Mouse (Mus musculus): ENCODE data around the gene Ank. TPM values are rescaled to one million over a fixed set of nuclear protein-coding genes. Genes with fewer than 3 reads are reported as not detected.
A peak's percentile ranks its signal among the peaks of the same experiment; 100 is the strongest.

Gene Ank
- polyA plus RNA-seq, 1 experiment from 2014 or later, result 5.9 TPM

GRCm38 (mm10) chr15:27593717-27594116 is 127.2 kb downstream of the Ank start:
- H3K9me3 ChIP-seq (ENCODE audit: control insufficient read depth, low read length), result no peaks in the 10 kb centered on the region
- H3K4me2 ChIP-seq (ENCODE audit: low read depth, low read length), result no peak overlapping the region
- WGBS, result 86% methylated on average over 13 of the region's 13 CpGs
- no peak overlapping the region for H3K9ac ChIP-seq (ENCODE audit: low read depth, low read length)
- H3K4me1 ChIP-seq (ENCODE audit: control insufficient read depth, insufficient read depth, low read length), result peaks cover 3% of the 10 kb centered on the region; the same call in 1 of the 2 replicates
- H3K27me3 ChIP-seq (replicated peaks; ENCODE audit: control insufficient read depth, insufficient read depth, low read length), result no peaks in the 10 kb centered on the region
- H3K27ac ChIP-seq (ENCODE audit: low read length), result no peak overlapping the region
- H3K36me3 ChIP-seq (ENCODE audit: control insufficient read depth, insufficient read depth, low read length), result peaks cover 12% of the 10 kb centered on the region
- ATAC-seq, result no peak
- no peak overlapping the region for H3K4me3 ChIP-seq (ENCODE audit: low read length)

GRCm38 (mm10) chr15:27594973-27595372 is 128.5 kb downstream of the Ank start:
- no peaks in the 10 kb centered on the region for H3K27me3 ChIP-seq (replicated peaks; ENCODE audit: control insufficient read depth, insufficient read depth, low read length)
- H3K9me3 ChIP-seq (ENCODE audit: control insufficient read depth, low read length), result no peaks in the 10 kb centered on the region
- H3K4me1 ChIP-seq (ENCODE audit: control insufficient read depth, insufficient read depth, low read length), result peaks cover 3% of the 10 kb centered on the region; the same call in 1 of the 2 replicates
- no peak overlapping the region for H3K27ac ChIP-seq (ENCODE audit: low read length)
- no peak overlapping the region for H3K4me3 ChIP-seq (ENCODE audit: low read length)
- no peak overlapping the region for H3K9ac ChIP-seq (ENCODE audit: low read depth, low read length)
- H3K4me2 ChIP-seq (ENCODE audit: low read depth, low read length), result no peak overlapping the region
- H3K36me3 ChIP-seq (ENCODE audit: control insufficient read depth, insufficient read depth, low read length), result peaks cover 12% of the 10 kb centered on the region
- peak; percentile 17; the same call in 1 of the 2 replicates for ATAC-seq
- 50% methylated on average over 4 of the region's 4 CpGs for WGBS

GRCm38 (mm10) chr15:27595560-27595959 is 129.1 kb downstream of the Ank start:
- Histone ChIP-seq H3K4me3 (ENCODE audit: low read length) (no peak overlapping the region), H3K4me2 (ENCODE audit: low read depth, low read length) (no peak overlapping the region), H3K27ac (ENCODE audit: low read length) (no peak overlapping the region), H3K36me3 (ENCODE audit: control insufficient read depth, insufficient read depth, low read length) (peaks cover 12% of the 10 kb centered on the region), H3K9ac (ENCODE audit: low read depth, low read length) (no peak overlapping the region), H3K4me1 (ENCODE audit: control insufficient read depth, insufficient read depth, low read length) (peaks cover 3% of the 10 kb centered on the region; the same call in 1 of the 2 replicates), H3K9me3 (ENCODE audit: control insufficient read depth, low read length) (no peaks in the 10 kb centered on the region), H3K27me3 (replicated peaks; ENCODE audit: control insufficient read depth, insufficient read depth, low read length) (no peaks in the 10 kb centered on the region)
- 0 out of 2 replicates have a peak, but pooled peaks have one; percentile 34 for ATAC-seq
- WGBS, result 45% methylated on average over 8 of the region's 8 CpGs

- peaks cover 5% of the 10 kb centered on the region for H3K36me3 ChIP-seq (ENCODE audit: control insufficient read depth, insufficient read depth, low read length)
- no peaks in the 10 kb centered on the region for H3K9me3 ChIP-seq (ENCODE audit: control insufficient read depth, low read length)
- WGBS, result 72% methylated on average over 3 of the region's 3 CpGs
- H3K4me3 ChIP-seq (ENCODE audit: low read length), result no peak overlapping the region
- peaks cover 3% of the 10 kb centered on the region; the same call in 1 of the 2 replicates for H3K4me1 ChIP-seq (ENCODE audit: control insufficient read depth, insufficient read depth, low read length)
- no peak overlapping the region for H3K4me2 ChIP-seq (ENCODE audit: low read depth, low read length)
- H3K9ac ChIP-seq (ENCODE audit: low read depth, low read length), result no peak overlapping the region
- no peak for ATAC-seq
- H3K27ac ChIP-seq (ENCODE audit: low read length), result no peak overlapping the region
- H3K27me3 ChIP-seq (replicated peaks; ENCODE audit: control insufficient read depth, insufficient read depth, low read length), result no peaks in the 10 kb centered on the region
Observed at GRCm38 (mm10) chr15:27596463-27597140, 130.1 kb downstream of the Ank start.

GRCm38 (mm10) chr15:27597516-27597915 is 131.0 kb downstream of the Ank start:
- Histone ChIP-seq H3K9ac (ENCODE audit: low read depth, low read length) (no peak overlapping the region), H3K27ac (ENCODE audit: low read length) (no peak overlapping the region), H3K36me3 (ENCODE audit: control insufficient read depth, insufficient read depth, low read length) (peaks cover 5% of the 10 kb centered on the region), H3K9me3 (ENCODE audit: control insufficient read depth, low read length) (no peaks in the 10 kb centered on the region), H3K27me3 (replicated peaks; ENCODE audit: control insufficient read depth, insufficient read depth, low read length) (no peaks in the 10 kb centered on the region), H3K4me1 (ENCODE audit: control insufficient read depth, insufficient read depth, low read length) (peaks cover 3% of the 10 kb centered on the region; the same call in 1 of the 2 replicates), H3K4me3 (ENCODE audit: low read length) (no peak overlapping the region), H3K4me2 (ENCODE audit: low read depth, low read length) (no peak overlapping the region)
- WGBS, result 85% methylated on average over 4 of the region's 4 CpGs
- no peak for ATAC-seq

- Histone ChIP-seq H3K27me3 (replicated peaks; ENCODE audit: control insufficient read depth, insufficient read depth, low read length) (no peaks in the 10 kb centered on the region), H3K27ac (ENCODE audit: low read length) (no peak overlapping the region), H3K36me3 (ENCODE audit: control insufficient read depth, insufficient read depth, low read length) (peaks cover 2% of the 10 kb centered on the region; the same call in 1 of the 2 replicates), H3K4me3 (ENCODE audit: low read length) (no peak overlapping the region), H3K9ac (ENCODE audit: low read depth, low read length) (no peak overlapping the region), H3K4me1 (ENCODE audit: control insufficient read depth, insufficient read depth, low read length) (peaks cover 3% of the 10 kb centered on the region; the same call in 1 of the 2 replicates), H3K4me2 (ENCODE audit: low read depth, low read length) (no peak overlapping the region), H3K9me3 (ENCODE audit: control insufficient read depth, low read length) (no peaks in the 10 kb centered on the region)
- ATAC-seq, result peak; percentile 63; the same call in 1 of the 2 replicates
- 85% methylated on average over 13 of the region's 13 CpGs for WGBS
Observed at GRCm38 (mm10) chr15:27598786-27599385, 132.4 kb downstream of the Ank start.

GRCm38 (mm10) chr15:27600524-27600923 is 134.0 kb downstream of the Ank start:
- Histone ChIP-seq H3K27me3 (replicated peaks; ENCODE audit: control insufficient read depth, insufficient read depth, low read length) (no peaks in the 10 kb centered on the region), H3K4me1 (ENCODE audit: control insufficient read depth, insufficient read depth, low read length) (peaks cover 4% of the 10 kb centered on the region; the same call in 1 of the 2 replicates), H3K9ac (ENCODE audit: low read depth, low read length) (no peak overlapping the region), H3K4me2 (ENCODE audit: low read depth, low read length) (no peak overlapping the region), H3K9me3 (ENCODE audit: control insufficient read depth, low read length) (no peaks in the 10 kb centered on the region), H3K4me3 (ENCODE audit: low read length) (no peak overlapping the region), H3K36me3 (ENCODE audit: control insufficient read depth, insufficient read depth, low read length) (no peaks in the 10 kb centered on the region), H3K27ac (ENCODE audit: low read length) (no peak overlapping the region)
- WGBS, result 87% methylated on average over 5 of the region's 5 CpGs
- ATAC-seq, result no peak

- H3K9ac ChIP-seq (ENCODE audit: low read depth, low read length), result no peak overlapping the region
- H3K9me3 ChIP-seq (ENCODE audit: control insufficient read depth, low read length), result no peaks in the 10 kb centered on the region
- no peak overlapping the region for H3K4me3 ChIP-seq (ENCODE audit: low read length)
- ATAC-seq, result 0 out of 2 replicates have a peak, but pooled peaks have one; percentile 28
- WGBS, result 83% methylated on average over 3 of the region's 3 CpGs
- peaks cover 10% of the 10 kb centered on the region for H3K36me3 ChIP-seq (ENCODE audit: control insufficient read depth, insufficient read depth, low read length)
- 0 out of 2 replicates have a peak, but pooled peaks cover 2% of the 10 kb centered on the region for H3K4me1 ChIP-seq (ENCODE audit: control insufficient read depth, insufficient read depth, low read length)
- H3K27me3 ChIP-seq (replicated peaks; ENCODE audit: control insufficient read depth, insufficient read depth, low read length), result no peaks in the 10 kb centered on the region
- H3K4me2 ChIP-seq (ENCODE audit: low read depth, low read length), result no peak overlapping the region
- no peak overlapping the region for H3K27ac ChIP-seq (ENCODE audit: low read length)
Observed at GRCm38 (mm10) chr15:27604558-27604957, 138.1 kb downstream of the Ank start.

- 0 out of 2 replicates have a peak, but pooled peaks have one; percentile 36 for ATAC-seq
Observed at GRCm38 (mm10) chr15:27605252-27605651, 138.8 kb downstream of the Ank start.

More at GRCm38 (mm10) chr15:27605252-27605651, 138.8 kb downstream of the Ank start:
- Histone ChIP-seq H3K27ac (ENCODE audit: low read length) (no peak overlapping the region), H3K4me3 (ENCODE audit: low read length) (no peak overlapping the region), H3K4me2 (ENCODE audit: low read depth, low read length) (no peak overlapping the region), H3K9me3 (ENCODE audit: control insufficient read depth, low read length) (no peaks in the 10 kb centered on the region), H3K9ac (ENCODE audit: low read depth, low read length) (no peak overlapping the region), H3K27me3 (replicated peaks; ENCODE audit: control insufficient read depth, insufficient read depth, low read length) (no peaks in the 10 kb centered on the region), H3K36me3 (ENCODE audit: control insufficient read depth, insufficient read depth, low read length) (peaks cover 10% of the 10 kb centered on the region), H3K4me1 (ENCODE audit: control insufficient read depth, insufficient read depth, low read length) (0 out of 2 replicates have a peak, but pooled peaks cover 2% of the 10 kb centered on the region)
- 60% methylated on average over 3 of the region's 3 CpGs for WGBS
